Mouse (Mus musculus) E14TG2a.4 (cell line): Measurements from ENCODE around the gene Gm21987.

Experiments used
- H3K27me3 ChIP-seq: 2 replicates; pipeline ENCODE4 v1.6.1; 2014; ENCODE audit warnings: low read length, control low read depth; ENCODE audit not compliant: insufficient read depth
- H3K36me3 ChIP-seq: 2 replicates; pipeline ENCODE4 v1.6.1; 2014; ENCODE audit warnings: low read length, control low read depth; ENCODE audit not compliant: insufficient read depth
- H3K4me1 ChIP-seq: replicated peaks from 2 replicates; pipeline ENCODE4 v1.6.1; 2014; ENCODE audit warnings: low read depth, low read length, control low read depth
- H3K4me3 ChIP-seq: replicated peaks from 2 replicates; pipeline ENCODE4 v1.5.1; 2014; ENCODE audit warnings: mild to moderate bottlenecking, low read length
- H3K9me3 ChIP-seq: 2 replicates; pipeline ENCODE4 v1.6.1; 2014; ENCODE audit warnings: low read length, control low read depth
- CTCF ChIP-seq: conservative IDR thresholded peaks from 2 replicates; pipeline ENCODE4 v1.5.1; 2014; ENCODE audit warnings: low read length
- NANOG ChIP-seq: IDR thresholded peaks from 2 replicates; pipeline ENCODE4 v1.6.1; 2014; ENCODE audit warnings: borderline replicate concordance, low read length, mixed read lengths
- POU5F1 ChIP-seq: IDR thresholded peaks from 2 replicates; pipeline ENCODE4 v1.6.1; 2014; ENCODE audit warnings: low read length, borderline replicate concordance

The Gm21987 gene

GRCm38 (mm10) chr16:38400311-38400960, 53.6 kb downstream of the Gm21987 start:
- H3K27me3 ChIP-seq: no peaks in the 10 kb centered on the region
- TF ChIP-seq POU5F1: no peak
- TF ChIP-seq CTCF: no peak
- TF ChIP-seq NANOG: no peak
- no peaks in the 10 kb centered on the region for H3K36me3 ChIP-seq
- H3K4me3 ChIP-seq: peak overlapping the region; percentile 62
- H3K9me3 ChIP-seq: no peaks in the 10 kb centered on the region
- peaks cover 40% of the 10 kb centered on the region for H3K4me1 ChIP-seq

- H3K4me3 ChIP-seq: no peak overlapping the region
- no peaks in the 10 kb centered on the region for H3K36me3 ChIP-seq
- peaks cover 49% of the 10 kb centered on the region for H3K4me1 ChIP-seq
- H3K27me3 ChIP-seq: no peaks in the 10 kb centered on the region
- H3K9me3 ChIP-seq: no peaks in the 10 kb centered on the region
- no peak for TF ChIP-seq POU5F1
- no peak for TF ChIP-seq CTCF
- no peak for TF ChIP-seq NANOG
These were observed 54.6 kb downstream of the Gm21987 start for GRCm38 (mm10) chr16:38401468-38401867.

GRCm38 (mm10) chr16:38403639-38404038, 56.8 kb downstream of the Gm21987 start:
- no peaks in the 10 kb centered on the region for H3K36me3 ChIP-seq
- no peaks in the 10 kb centered on the region for H3K9me3 ChIP-seq
- no peaks in the 10 kb centered on the region for H3K27me3 ChIP-seq
- H3K4me3 ChIP-seq: no peak overlapping the region
- TF ChIP-seq CTCF: no peak
- no peak for TF ChIP-seq NANOG
- no peak for TF ChIP-seq POU5F1
- peaks cover 63% of the 10 kb centered on the region for H3K4me1 ChIP-seq

- Histone ChIP-seq H3K4me3 (0 out of 2 replicates have a peak overlapping the region, but pooled peaks have one; percentile 1), H3K9me3 (no peaks in the 10 kb centered on the region), H3K36me3 (no peaks in the 10 kb centered on the region), H3K27me3 (no peaks in the 10 kb centered on the region), H3K4me1 (peaks cover 38% of the 10 kb centered on the region)
- TF ChIP-seq POU5F1 (no peak), CTCF (no peak), NANOG (no peak)
These were observed 59.5 kb downstream of the Gm21987 start for GRCm38 (mm10) chr16:38406293-38406692.

- Histone ChIP-seq H3K4me3 (0 out of 2 replicates have a peak overlapping the region, but pooled peaks have one; percentile 1), H3K36me3 (no peaks in the 10 kb centered on the region), H3K27me3 (no peaks in the 10 kb centered on the region), H3K9me3 (no peaks in the 10 kb centered on the region), H3K4me1 (peaks cover 36% of the 10 kb centered on the region)
- no peak for TF ChIP-seq NANOG
- no peak for TF ChIP-seq POU5F1
- TF ChIP-seq CTCF: no peak
These were observed 59.9 kb downstream of the Gm21987 start for GRCm38 (mm10) chr16:38406708-38407107.

GRCm38 (mm10) chr16:38407584-38407983, 60.7 kb downstream of the Gm21987 start:
- Histone ChIP-seq H3K4me1 (peaks cover 40% of the 10 kb centered on the region), H3K9me3 (no peaks in the 10 kb centered on the region), H3K27me3 (no peaks in the 10 kb centered on the region), H3K36me3 (no peaks in the 10 kb centered on the region), H3K4me3 (peak overlapping the region; percentile 5; the same call in 1 of the 2 replicates)
- TF ChIP-seq CTCF (no peak), POU5F1 (peak; percentile 71; the same call in 1 of the 2 replicates), NANOG (peak; percentile 64)

- no peaks in the 10 kb centered on the region for H3K36me3 ChIP-seq
- no peaks in the 10 kb centered on the region for H3K9me3 ChIP-seq
- H3K4me1 ChIP-seq: peaks cover 40% of the 10 kb centered on the region
- TF ChIP-seq NANOG: no peak
- no peak for TF ChIP-seq CTCF
- no peak for TF ChIP-seq POU5F1
- H3K4me3 ChIP-seq: no peak overlapping the region
- H3K27me3 ChIP-seq: no peaks in the 10 kb centered on the region
These were observed 61.6 kb downstream of the Gm21987 start for GRCm38 (mm10) chr16:38408416-38408815.
